Mouse (Mus musculus): ENCODE results near the gene Brpf3. TPM values are rescaled to one million over a fixed set of nuclear protein-coding genes. Genes with fewer than 3 reads are reported as not detected.

Brpf3 gene
- 8.8 and 9.5 TPM in 2 replicates for polyA plus RNA-seq (2012; ENCODE audit: insufficient read depth, low replicate concordance)

- Histone ChIP-seq H3K4me3 (replicated peaks) (peak within 1 kb of the TSS; percentile 95), H3K36me3 (replicated peaks; ENCODE audit: low read length) (peaks cover 4% of the 10 kb centered on the region), H3K27me3 (replicated peaks) (peaks cover 11% of the 10 kb centered on the region), H3K9me3 (peaks cover 11% of the 10 kb centered on the region), H3K4me1 (peaks cover 21% of the 10 kb centered on the region)
- no peak for TF ChIP-seq FLI1 (IDR thresholded peaks at IDR 0.05; ENCODE audit: low read length)
- TF ChIP-seq GATA1 (IDR thresholded peaks at IDR 0.05; ENCODE audit: borderline replicate concordance, low read length), result no peak
Measured at GRCm38 (mm10) chr17:28800671-28801412, at the start of gene Brpf3. TSS of gene Brpf3 (plus strand) at chr17:28801090.

DNA sequence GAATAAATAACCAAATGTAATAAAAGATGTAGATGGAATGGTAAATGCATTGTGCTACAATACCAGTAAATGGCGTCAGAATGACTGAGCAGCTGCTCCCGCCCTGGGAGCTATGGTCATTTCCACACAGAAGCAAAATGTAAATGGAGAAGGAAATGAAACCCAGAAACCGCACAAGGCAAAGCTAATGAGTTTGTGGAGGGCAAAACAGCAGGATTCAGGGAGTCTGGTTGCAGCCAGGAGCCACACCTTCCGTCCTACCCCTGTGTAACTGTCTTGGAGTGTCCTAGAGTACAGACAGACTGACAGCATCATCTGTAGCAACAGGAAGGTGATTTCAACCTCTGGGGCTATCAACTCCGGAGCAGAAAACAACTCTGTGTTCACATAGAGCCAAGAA, 44.4 kb upstream of the Brpf3 start:
- peak overlapping the region; percentile 85 for H3K4me3 ChIP-seq (replicated peaks)
- H3K36me3 ChIP-seq (replicated peaks; ENCODE audit: low read length), result no peaks in the 10 kb centered on the region
- no peaks in the 10 kb centered on the region for H3K9me3 ChIP-seq
- H3K4me1 ChIP-seq, result peaks cover 21% of the 10 kb centered on the region
- TF ChIP-seq FLI1 (IDR thresholded peaks at IDR 0.05; ENCODE audit: low read length) (no peak), GATA1 (IDR thresholded peaks at IDR 0.05; ENCODE audit: borderline replicate concordance, low read length) (no peak)
- peaks cover 3% of the 10 kb centered on the region for H3K27me3 ChIP-seq (replicated peaks)

GRCm38 (mm10) chr17:28757470-28757869, 43.4 kb upstream of the Brpf3 start:
- TF ChIP-seq GATA1 (IDR thresholded peaks at IDR 0.05; ENCODE audit: borderline replicate concordance, low read length) (no peak), FLI1 (IDR thresholded peaks at IDR 0.05; ENCODE audit: low read length) (no peak)
- Histone ChIP-seq H3K36me3 (replicated peaks; ENCODE audit: low read length) (no peaks in the 10 kb centered on the region), H3K4me3 (replicated peaks) (no peak overlapping the region), H3K4me1 (peaks cover 20% of the 10 kb centered on the region), H3K9me3 (no peaks in the 10 kb centered on the region), H3K27me3 (replicated peaks) (peaks cover 3% of the 10 kb centered on the region)

- Histone ChIP-seq H3K27me3 (replicated peaks) (peaks cover 14% of the 10 kb centered on the region), H3K9me3 (no peaks in the 10 kb centered on the region), H3K36me3 (replicated peaks; ENCODE audit: low read length) (no peaks in the 10 kb centered on the region), H3K4me3 (replicated peaks) (no peak overlapping the region), H3K4me1 (peaks cover 20% of the 10 kb centered on the region)
- TF ChIP-seq GATA1 (IDR thresholded peaks at IDR 0.05; ENCODE audit: borderline replicate concordance, low read length) (no peak), FLI1 (IDR thresholded peaks at IDR 0.05; ENCODE audit: low read length) (no peak)
Measured at GRCm38 (mm10) chr17:28760736-28761312, 40.1 kb upstream of the Brpf3 start.

GRCm38 (mm10) chr17:28761871-28762270, 39.0 kb upstream of the Brpf3 start:
- H3K27me3 ChIP-seq (replicated peaks), result peaks cover 22% of the 10 kb centered on the region
- H3K36me3 ChIP-seq (replicated peaks; ENCODE audit: low read length), result no peaks in the 10 kb centered on the region
- H3K4me3 ChIP-seq (replicated peaks), result no peak overlapping the region
- no peaks in the 10 kb centered on the region for H3K9me3 ChIP-seq
- peaks cover 18% of the 10 kb centered on the region for H3K4me1 ChIP-seq
- TF ChIP-seq GATA1 (IDR thresholded peaks at IDR 0.05; ENCODE audit: borderline replicate concordance, low read length) (no peak), FLI1 (IDR thresholded peaks at IDR 0.05; ENCODE audit: low read length) (no peak)

GRCm38 (mm10) chr17:28766203-28766602, 34.7 kb upstream of the Brpf3 start:
- H3K4me3 ChIP-seq (replicated peaks), result no peak overlapping the region
- H3K27me3 ChIP-seq (replicated peaks), result peaks cover 58% of the 10 kb centered on the region
- no peak for TF ChIP-seq GATA1 (IDR thresholded peaks at IDR 0.05; ENCODE audit: borderline replicate concordance, low read length)
- H3K36me3 ChIP-seq (replicated peaks; ENCODE audit: low read length), result no peaks in the 10 kb centered on the region
- peaks cover 28% of the 10 kb centered on the region for H3K4me1 ChIP-seq
- H3K9me3 ChIP-seq, result no peaks in the 10 kb centered on the region

- peaks cover 64% of the 10 kb centered on the region for H3K27me3 ChIP-seq (replicated peaks)
Measured at GRCm38 (mm10) chr17:28766781-28767515, 33.9 kb upstream of the Brpf3 start.

DNA sequence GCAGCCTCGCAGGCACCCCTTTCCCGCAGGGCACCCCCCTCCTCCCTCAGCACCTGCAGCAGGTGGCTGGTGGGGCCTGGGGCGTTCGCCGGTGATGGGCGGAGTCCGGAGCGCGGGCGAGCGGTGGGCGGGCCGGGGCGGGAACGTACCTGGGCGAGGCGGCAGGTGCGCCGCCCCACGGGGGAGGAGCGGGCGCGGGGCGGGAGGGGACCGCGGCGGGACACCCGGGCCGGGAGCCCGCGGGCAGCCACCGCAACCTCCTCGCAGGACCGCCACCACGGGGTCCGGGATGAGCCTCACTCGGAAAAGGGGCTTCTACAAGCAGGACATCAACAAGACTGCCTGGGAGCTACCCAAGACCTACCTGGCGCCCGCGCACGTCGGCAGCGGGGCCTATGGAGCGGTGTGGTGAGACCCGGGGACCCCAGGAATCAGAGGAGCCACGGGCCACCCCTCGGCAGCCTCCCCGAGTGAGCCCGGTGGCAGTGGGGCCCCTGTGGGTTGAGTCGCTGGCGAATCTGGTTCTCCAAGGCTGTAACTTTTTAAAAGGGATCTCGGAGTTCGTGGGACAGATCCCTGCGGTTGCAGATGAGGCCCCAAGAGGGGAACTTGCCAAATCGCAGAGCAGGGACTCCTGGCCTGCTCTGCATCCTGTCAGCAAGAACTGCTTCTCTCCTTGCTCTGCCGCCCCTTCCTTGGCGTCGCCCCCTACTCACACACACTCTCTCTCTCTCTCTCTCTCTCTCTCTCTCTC, 31.6 kb upstream of the Brpf3 start, which contains the start of gene Mapk13:
Mapk13 (plus strand) TSS at position 177 of the 754 bp plus-strand sequence.
- Histone ChIP-seq H3K4me1 (peaks cover 26% of the 10 kb centered on the region), H3K36me3 (replicated peaks; ENCODE audit: low read length) (no peaks in the 10 kb centered on the region), H3K27me3 (replicated peaks) (peaks cover 70% of the 10 kb centered on the region), H3K4me3 (replicated peaks) (peak within 1 kb of the TSS; percentile 85), H3K9me3 (peaks cover 6% of the 10 kb centered on the region)
- TF ChIP-seq FLI1 (IDR thresholded peaks at IDR 0.05; ENCODE audit: low read length), result no peak
- no peak for TF ChIP-seq GATA1 (IDR thresholded peaks at IDR 0.05; ENCODE audit: borderline replicate concordance, low read length)

More at GRCm38 (mm10) chr17:28766781-28767515, 33.9 kb upstream of the Brpf3 start:
- H3K4me1 ChIP-seq, result peaks cover 25% of the 10 kb centered on the region
- H3K36me3 ChIP-seq (replicated peaks; ENCODE audit: low read length), result no peaks in the 10 kb centered on the region
- no peak for TF ChIP-seq FLI1 (IDR thresholded peaks at IDR 0.05; ENCODE audit: low read length)
- TF ChIP-seq GATA1 (IDR thresholded peaks at IDR 0.05; ENCODE audit: borderline replicate concordance, low read length), result no peak
- H3K9me3 ChIP-seq, result no peaks in the 10 kb centered on the region
- no peak overlapping the region for H3K4me3 ChIP-seq (replicated peaks)

- Histone ChIP-seq H3K4me1 (peaks cover 26% of the 10 kb centered on the region), H3K36me3 (replicated peaks; ENCODE audit: low read length) (no peaks in the 10 kb centered on the region), H3K9me3 (peaks cover 11% of the 10 kb centered on the region), H3K4me3 (replicated peaks) (peak overlapping the region; percentile 85), H3K27me3 (replicated peaks) (peaks cover 70% of the 10 kb centered on the region)
- no peak for TF ChIP-seq GATA1 (IDR thresholded peaks at IDR 0.05; ENCODE audit: borderline replicate concordance, low read length)
- no peak for TF ChIP-seq FLI1 (IDR thresholded peaks at IDR 0.05; ENCODE audit: low read length)
Measured at GRCm38 (mm10) chr17:28769875-28770421, 30.9 kb upstream of the Brpf3 start.

Data from megakaryocyte, embryonic 14.5 days (primary cell).